Mouse (Mus musculus) A20 (cell line): ENCODE results near the gene Cspg4.
A peak's percentile ranks its signal among the peaks of the same experiment; 100 is the strongest.

Experiments
- DNase-seq: peaks from one replicate; pipeline ENCODE4 v3.0.0-alpha.2; 2011; ENCODE audit warnings: low read depth, low spot score

The Cspg4 gene

DNA sequence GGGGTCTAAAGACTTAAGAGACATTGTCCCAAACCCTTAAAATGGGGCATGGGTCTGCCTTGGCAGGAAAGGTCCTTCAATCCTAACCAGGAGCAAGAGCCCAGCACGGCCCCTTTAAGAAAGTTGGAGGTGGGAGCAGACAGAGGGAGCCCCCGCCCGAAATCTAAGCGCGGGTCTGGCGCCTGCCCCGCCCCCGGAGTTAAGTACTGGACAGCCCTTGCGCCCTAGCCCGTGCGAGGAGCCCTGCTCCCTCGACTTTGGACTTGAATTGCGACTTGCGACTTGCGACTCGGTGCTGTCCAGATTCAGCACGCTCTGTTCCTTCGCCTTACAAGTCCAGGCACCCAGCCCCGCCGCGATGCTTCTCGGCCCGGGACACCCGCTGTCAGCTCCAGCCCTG lies at the start of gene Cspg4:
TSS of gene Cspg4 (plus strand) at position 202 of the 400 bp plus-strand sequence.
- no peak for DNase-seq

DNA sequence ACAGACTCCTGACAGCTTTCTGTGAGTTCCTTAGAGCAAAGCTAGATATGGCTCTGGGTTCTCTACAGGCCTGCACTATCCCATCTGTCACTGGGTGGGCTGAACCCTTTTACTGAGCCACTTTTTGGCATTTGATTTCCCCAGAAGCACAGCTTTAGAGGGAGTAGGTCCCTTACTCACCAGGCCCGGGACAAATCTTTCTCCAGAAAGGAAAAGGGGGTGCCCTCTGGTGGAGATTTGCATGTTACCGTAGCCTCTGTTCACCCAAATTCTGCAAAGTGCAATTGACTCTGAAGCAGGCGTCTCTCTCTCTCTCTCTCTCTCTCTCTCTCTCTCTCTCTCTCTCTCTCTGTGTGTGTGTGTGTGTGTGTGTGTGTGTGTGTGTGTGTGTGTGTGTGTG lies 39.9 kb upstream of the Cspg4 start:
- DNase-seq: peak; percentile 30

DNA sequence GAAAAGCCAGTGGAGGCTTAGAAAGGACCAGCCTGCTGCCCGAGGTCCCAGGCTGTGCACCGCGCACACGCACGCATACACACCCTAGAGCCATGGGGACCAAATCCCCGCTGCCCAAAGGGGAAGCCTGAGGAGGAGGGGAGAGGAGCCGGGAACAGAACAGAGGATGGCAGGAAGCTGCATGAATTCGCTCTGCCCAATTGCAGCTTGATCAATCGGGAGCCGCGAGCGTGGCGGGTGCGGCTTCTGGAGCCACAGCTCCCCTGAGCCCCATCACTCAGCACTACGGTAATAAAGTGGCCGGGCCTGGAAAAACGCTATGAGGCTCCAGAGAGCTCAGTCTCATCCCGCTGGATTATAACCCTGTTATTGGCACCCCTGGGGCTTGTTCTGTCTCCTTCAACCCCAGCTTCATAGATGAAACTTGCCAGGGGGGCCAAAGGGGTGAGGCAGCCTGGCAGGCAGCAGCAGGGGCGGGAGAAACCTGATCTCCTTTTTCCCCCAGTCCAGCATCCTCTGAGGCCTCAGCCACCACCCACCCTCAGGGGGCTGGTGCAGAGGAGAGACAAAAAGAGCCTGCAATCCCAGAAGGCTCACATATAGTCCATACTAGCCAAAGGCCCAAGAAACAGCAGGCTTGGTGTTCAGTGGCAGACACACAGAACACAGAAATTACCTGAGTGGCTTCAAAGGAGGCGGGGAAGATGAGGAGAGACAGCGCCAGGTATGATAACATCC lies 39.2 kb upstream of the Cspg4 start:
- DNase-seq: no peak

- DNase-seq: no peak
These were observed 36.7 kb upstream of the Cspg4 start for GRCm38 (mm10) chr9:56828146-56828545.

GRCm38 (mm10) chr9:56828841-56829240 lies 36.0 kb upstream of the Cspg4 start:
- no peak for DNase-seq

- no peak for DNase-seq
These were observed 34.7 kb upstream of the Cspg4 start for GRCm38 (mm10) chr9:56830162-56830561.

DNA sequence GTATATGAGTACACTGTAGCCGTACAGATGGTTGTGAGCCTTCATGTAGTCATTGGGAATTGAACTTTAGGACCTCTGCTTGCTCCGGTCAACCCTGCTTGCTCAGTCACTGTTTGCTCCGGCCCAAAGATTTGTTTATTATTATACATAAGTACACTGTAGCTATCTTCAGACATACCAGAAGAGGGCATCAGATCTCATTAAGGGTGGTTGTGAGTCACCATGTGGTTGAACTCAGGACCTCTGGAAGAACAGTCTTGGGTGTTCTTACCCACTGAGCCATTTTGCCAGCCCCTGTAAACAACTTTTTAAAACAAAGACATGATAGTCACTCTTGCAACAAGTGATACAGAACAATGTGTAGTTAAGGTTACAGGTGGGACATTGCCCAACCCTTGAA lies 32.9 kb upstream of the Cspg4 start:
- no peak for DNase-seq

DNA sequence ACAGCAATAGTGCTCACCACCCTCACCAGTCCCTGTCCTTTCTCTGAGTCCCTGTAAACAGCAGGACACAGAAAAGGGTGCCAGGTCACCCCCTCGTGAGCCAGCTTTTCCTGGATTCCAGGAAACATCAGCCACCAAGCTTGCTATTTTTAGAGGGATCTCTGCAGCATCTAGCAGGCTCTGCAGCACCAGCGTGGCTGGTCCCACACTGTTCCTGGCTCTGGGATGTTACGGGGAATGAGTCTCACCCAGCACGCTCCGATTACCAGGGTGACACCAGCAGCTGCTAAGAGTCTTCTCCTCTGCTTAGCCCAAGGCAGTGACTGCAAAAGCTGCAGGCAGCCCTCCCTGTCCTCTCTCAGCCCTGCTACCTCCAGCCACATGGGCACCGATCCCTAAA lies 31.9 kb upstream of the Cspg4 start:
- no peak for DNase-seq

- DNase-seq: no peak
These were observed 29.7 kb upstream of the Cspg4 start for GRCm38 (mm10) chr9:56835152-56835551.

DNA sequence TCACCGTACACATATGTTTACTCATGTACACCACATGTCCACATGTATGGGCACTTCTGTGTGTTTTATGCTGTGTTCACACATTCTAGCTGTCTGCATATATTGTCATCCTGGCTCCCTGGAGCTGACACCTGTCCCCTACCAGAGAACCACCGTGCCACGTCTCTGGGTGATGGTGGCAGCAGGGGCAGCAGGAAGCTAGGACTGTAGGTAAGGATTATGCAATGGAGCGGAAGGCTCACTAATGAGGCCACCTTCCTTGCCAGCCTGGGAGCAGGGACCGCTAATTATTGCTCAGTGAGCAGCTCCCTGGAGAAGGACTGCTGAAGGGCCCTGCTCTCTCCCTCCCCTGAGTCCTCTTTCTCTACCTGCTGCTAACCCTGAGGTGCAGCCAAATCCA lies 24.1 kb upstream of the Cspg4 start:
- DNase-seq: no peak

- DNase-seq: no peak
These were observed 23.0 kb upstream of the Cspg4 start for GRCm38 (mm10) chr9:56841864-56842263.

GRCm38 (mm10) chr9:56842303-56842719 lies 22.5 kb upstream of the Cspg4 start:
- DNase-seq: no peak

DNA sequence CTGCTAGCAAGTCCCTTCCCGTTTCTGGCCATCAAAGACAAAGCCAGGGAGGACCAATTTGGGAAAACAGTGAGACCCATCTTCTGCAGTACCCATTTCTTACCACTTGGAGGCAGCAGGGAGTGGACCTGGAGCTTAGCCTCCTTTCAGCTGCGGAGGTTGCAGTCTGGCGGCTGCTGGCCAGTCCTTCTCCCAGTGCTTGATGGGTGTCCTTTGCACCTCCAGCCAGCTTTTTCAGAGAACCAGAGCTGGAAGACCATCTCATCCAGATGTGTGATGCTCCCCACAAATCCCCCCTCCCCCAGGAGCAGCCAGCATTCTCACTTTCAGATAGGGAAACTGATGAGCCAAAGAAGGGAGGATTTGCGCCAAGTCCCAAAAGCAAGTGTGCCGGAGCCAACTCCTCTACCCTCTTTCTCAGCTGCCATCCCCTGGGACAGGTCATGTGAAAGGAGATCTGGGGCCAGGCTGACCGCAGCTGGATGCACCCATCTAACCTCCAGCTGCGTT lies 21.1 kb upstream of the Cspg4 start:
- peak; percentile 45 for DNase-seq

GRCm38 (mm10) chr9:56844644-56845043 lies 20.2 kb upstream of the Cspg4 start:
- DNase-seq: no peak

DNA sequence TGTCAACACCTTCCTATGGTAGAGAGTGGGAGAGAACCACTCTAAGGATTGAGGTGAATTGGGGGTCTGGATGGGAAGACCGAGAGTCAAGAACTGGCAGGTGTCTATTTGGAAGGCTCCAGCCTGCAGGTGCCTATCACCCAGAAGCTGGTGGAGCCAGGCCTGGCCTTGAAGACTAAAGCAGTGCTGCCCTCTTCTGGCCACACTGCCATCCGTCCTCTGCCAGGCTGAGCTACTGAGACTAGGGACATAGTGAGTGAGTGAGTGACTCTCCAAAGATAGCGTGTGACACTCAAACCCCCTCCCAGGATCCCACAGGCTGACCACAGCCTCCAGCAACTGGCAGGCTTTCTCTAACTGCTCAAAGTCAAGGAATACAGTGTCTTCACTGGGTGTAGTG lies 17.3 kb upstream of the Cspg4 start:
- peak; percentile 74 for DNase-seq

- DNase-seq: no peak
These were observed 14.5 kb upstream of the Cspg4 start for GRCm38 (mm10) chr9:56850128-56850904.

- no peak for DNase-seq
These were observed 14.0 kb upstream of the Cspg4 start for GRCm38 (mm10) chr9:56850905-56851252.

DNA sequence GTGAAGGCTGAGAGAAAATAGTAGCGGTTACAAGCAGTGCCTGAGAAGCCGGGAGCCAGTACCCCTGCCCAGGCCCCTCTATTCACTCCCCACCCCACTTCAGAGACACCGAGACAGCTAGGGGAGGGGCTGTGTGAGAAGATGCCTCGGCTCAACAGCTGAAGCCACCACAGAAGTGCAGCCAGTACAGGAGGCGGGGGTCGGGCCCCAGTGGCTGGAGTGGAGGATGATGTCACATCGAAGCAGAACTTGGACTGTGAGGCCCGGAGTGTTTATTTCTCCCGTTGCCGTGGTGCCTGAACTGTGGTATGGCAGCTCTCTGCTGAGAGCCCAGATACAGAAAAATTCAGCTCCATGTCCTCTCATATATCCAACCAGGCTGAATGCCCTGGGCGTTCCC lies 13.1 kb upstream of the Cspg4 start:
- no peak for DNase-seq

GRCm38 (mm10) chr9:56857463-56857862 lies 7.4 kb upstream of the Cspg4 start:
- no peak for DNase-seq

DNA sequence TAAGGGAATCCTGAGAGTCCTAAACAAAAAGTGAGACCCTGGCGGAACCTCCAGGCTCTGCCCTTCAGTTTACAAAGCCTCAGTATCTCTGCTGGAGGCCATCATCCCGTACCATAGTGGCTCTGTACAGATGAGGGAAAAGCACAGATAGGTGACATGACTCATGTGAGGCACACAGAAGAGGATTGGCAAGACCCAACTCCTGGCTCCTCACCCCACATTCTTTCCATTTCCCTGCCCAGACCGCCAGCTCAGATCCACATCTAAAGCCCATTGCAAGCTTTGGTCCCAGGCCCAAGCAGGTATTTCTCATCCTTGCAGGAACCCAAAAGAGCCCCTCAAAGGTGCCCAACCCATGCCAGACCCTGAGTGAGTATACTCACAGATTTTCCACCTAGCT lies 4.8 kb upstream of the Cspg4 start:
- no peak for DNase-seq

DNA sequence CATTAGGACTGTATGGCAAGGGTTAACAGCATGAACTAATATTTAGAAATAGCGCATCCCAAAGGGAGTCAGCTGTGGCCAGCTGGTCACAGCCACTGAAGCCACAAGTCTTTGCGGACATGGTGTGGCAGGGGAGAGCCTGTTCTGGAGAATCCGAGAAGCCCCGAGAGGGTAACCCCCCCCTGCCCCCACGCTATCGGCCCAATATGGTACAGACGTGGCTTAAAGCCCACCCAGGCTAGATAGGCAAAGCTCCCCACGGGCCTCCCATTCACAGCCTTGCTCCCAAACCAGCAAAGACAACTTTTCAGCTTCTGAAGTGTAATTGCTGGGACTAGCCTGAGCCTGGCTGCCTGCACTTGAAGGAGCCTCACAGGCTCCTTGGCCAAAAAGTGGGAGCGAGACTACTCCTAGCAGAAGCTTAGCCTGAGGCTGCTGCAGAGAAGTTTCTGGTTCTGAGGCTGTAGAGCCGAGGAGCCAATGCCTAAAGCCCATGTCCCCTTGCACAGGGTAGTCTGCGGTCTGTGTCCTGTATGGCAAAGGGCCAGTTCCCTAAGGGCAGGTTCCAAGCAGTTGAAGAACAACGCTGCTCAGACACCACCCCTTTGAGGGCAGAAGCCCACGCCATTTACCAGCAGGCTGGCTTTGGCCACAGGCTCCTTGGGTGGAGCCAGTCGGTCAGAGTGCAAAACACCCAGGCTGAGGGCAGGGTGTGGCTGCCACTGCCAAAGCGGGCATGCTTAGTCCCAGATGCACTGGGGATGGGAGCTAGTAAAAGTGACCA lies 4.2 kb upstream of the Cspg4 start:
- no peak for DNase-seq

DNA sequence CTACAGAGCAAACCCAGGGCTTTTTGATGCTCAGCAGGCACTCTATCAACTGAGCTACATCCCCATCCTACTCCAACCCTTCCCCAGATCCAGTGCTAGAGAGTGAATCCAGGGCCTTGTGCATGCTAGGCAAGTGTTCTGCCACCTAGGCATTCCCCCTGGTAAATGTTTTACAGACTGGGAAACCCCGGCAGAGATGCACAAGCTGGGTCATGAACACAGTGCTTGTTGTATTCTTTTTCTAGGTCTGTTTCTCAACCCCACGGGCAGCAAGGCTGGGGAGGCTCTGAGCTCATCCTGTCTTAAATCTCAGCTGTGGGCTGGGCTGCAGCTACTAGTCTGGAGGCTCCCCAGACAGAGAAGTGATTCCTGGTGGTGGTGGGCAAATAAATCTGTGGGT lies 2.0 kb upstream of the Cspg4 start:
- no peak for DNase-seq
